Mouse (Mus musculus) adrenal gland, postnatal 25 days (tissue): ENCODE data around the gene Rps24. TPM values are rescaled to one million over a fixed set of nuclear protein-coding genes. Genes with fewer than 3 reads are reported as not detected.
A peak's percentile ranks its signal among the peaks of the same experiment; 100 is the strongest.
"Not testable (repeated sequence)": the region's sequence is repeated elsewhere in the genome, so short reads cannot be mapped to it uniquely, and the experiment has no call there.

Experiments used
- DNase-seq: peaks from one replicate; pipeline ENCODE4 v3.0.0; 2021; ENCODE audit warnings: mixed read lengths
- long read RNA-seq: library from polyadenylated mRNA; stranded (forward); transcript quantifications from one replicate; pipeline ENCODE4 v2.0.0, GENCODE M21; 2021
- total RNA-seq: library from RNA; stranded (reverse); gene quantifications from 2 replicates; pipeline ENCODE4 v1.2.3, GENCODE M21; 2021

Gene Rps24
- 1,410 and 1,697 TPM in 2 replicates for total RNA-seq
- long read RNA-seq, transcript Rps24-210 (5 exons, 1,613 nt), result major isoform, 22 of 101 reads
- long read RNA-seq, partial matches to known transcripts, result 37 of 101 reads
- long read RNA-seq, other reads (novel, unspliced or antisense), result 38 of 101 reads

- peak; percentile 87 for DNase-seq
These were observed at the start of gene Rps24, which contains the start of gene Polr3a for GRCm38 (mm10) chr14:24486773-24487227. Rps24 (plus strand) TSS chr14:24487125. Polr3a (minus strand) TSS chr14:24487058.

- not testable (repeated sequence) for DNase-seq
These were observed 43.4 kb upstream of the Rps24 start for GRCm38 (mm10) chr14:24443529-24443928.

DNA sequence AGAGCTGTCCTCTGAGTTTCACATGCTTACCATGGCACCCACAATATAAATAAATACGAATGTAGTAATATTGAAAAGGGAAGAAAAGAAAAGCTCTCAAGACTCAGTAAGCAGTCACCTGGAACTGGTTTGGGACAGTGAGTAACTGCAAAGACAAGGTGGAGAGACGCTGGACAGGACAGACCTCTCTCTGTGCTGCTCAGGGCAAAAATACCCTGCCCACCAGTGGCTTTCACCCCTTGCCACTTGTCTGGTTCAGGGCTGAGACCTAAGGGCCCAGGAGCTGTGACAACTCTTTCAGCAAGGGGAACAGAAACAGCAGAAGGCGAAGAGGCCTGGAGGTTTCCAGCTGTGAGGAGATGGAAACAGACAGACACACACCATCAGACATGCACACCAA is 28.7 kb upstream of the Rps24 start:
- no peak for DNase-seq

- DNase-seq, result peak; percentile 24
These were observed 18.1 kb upstream of the Rps24 start for GRCm38 (mm10) chr14:24468806-24469205.

DNA sequence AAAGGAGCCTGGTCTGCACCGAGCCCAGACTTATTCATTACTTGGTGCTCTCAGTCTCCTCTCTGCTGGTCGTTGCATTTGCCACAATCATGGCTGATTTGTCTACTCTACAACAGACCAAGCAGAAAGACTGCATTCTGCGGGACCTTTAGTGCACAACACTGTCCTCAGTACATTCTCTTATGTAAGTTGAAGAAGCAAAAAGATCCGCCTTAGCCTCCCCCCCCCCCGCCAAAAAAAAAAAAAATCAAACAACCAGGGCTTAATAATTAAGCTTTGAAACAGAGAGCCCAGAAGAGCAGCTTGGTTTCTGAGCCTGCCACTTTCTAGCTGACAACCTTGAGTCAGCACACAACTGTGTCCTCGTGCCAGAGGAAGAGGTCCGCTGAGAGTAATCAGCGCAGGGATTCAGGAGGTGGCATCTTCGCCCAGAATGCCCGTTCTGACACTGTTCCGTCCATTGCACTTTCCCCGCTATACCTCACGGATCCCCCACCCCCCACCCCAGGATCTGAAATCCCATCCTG is 621 bp upstream of the Rps24 start:
- DNase-seq, result no peak

DNA sequence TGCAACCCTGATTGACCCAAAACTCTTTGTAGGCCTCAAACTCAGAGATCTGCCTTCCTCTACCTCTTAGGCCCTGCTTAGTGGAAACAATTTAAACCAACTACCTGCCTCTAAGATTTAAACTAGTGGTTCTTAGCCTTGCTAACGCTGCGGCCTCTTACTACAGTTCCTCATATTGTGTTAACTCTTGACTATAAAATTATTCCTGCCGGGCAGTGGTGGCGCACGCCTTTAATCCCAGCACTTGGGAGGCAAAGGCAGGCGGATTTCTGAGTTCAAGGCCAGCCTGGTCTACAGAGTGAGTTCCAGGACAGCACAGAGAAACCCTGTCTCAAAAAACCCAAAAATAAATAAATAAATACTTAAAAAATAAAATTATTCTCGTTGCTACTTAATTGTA is 2.8 kb downstream of the Rps24 start:
- not testable (repeated sequence) for DNase-seq

- DNase-seq, result peak; percentile 96
These were observed 3.7 kb downstream of the Rps24 start for GRCm38 (mm10) chr14:24490468-24491265.

GRCm38 (mm10) chr14:24491266-24491981 is 4.5 kb downstream of the Rps24 start:
- DNase-seq, result no peak

- no peak for DNase-seq
These were observed 6.3 kb downstream of the Rps24 start for GRCm38 (mm10) chr14:24493256-24493655.

- DNase-seq, result no peak
These were observed 9.6 kb downstream of the Rps24 start for GRCm38 (mm10) chr14:24496507-24496906.

GRCm38 (mm10) chr14:24497443-24497842 is 10.5 kb downstream of the Rps24 start:
- DNase-seq, result no peak

- peak; percentile 34 for DNase-seq
These were observed 11.8 kb downstream of the Rps24 start for GRCm38 (mm10) chr14:24498561-24499255.

DNA sequence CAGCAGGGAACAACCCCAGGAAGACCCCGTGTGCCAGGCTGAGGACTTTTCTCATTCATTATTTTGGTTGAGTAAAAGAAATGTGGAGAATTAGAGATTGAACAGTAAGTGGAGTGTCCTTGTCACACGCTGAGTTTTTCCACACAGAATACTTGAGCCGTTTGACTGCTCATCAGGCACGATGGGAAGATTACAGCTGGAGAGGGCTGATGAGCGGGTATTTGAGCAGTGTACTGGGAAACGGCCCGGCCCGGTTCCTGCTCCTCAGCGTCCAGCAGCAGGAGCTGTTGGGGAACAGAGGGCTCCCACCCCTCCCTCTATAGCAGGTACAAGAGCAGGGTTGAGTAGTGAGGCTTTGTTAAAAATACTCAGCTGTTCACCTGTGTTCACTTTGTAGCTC is 12.6 kb downstream of the Rps24 start:
- no peak for DNase-seq

DNA sequence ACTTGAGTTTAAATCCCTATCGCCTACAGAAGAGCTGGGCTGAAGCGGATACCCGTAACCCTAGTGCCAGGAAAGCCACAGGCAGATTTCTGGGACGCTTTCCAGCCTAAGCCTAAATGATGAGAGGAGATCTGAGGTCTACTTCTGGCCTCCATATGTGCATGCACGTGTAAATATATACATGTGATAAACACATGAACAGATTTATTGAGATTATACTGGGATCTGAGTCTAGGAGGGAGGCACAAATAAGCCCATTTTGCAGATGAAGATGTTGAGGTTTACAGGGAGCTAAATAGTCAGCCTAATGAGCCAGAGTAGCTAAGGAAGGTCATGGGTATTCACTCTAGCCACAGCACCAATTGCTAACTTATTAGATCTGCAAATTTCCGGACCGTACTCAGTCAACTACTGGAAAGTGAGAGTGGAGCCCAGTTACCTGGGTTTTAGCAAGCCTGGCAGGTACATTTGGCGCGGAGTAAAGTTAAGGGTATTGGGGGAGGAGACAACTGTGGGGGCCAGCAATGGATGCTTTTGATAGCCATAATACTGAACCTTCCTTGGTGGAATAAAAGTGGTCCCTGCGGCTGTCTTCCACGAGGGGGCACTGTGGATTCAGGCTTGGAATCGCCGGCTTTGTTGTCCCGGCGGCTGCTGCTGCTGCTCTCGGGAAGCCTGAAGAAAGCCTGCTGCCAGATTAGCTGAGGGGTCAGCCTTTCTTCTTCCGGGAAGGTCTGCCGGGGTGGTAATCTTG is 13.3 kb downstream of the Rps24 start:
- DNase-seq, result peak; percentile 82

DNA sequence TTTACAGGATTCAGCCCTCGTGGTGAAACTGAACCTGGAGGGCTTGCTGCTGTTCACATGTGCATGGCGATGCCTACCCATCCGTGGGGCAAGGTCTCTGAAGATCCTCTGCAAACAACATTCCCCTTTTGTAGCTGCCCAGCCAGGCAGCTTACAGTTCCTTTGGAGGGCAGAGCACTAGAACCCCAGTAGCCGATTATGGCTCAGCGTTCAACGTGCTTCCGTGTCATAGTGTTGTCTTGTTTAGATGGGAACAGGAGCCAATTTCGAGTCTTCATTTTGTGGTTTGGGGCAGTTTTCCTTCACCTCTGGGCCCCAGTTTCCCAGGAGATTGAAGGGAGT is 13.9 kb downstream of the Rps24 start:
- DNase-seq, result no peak

DNA sequence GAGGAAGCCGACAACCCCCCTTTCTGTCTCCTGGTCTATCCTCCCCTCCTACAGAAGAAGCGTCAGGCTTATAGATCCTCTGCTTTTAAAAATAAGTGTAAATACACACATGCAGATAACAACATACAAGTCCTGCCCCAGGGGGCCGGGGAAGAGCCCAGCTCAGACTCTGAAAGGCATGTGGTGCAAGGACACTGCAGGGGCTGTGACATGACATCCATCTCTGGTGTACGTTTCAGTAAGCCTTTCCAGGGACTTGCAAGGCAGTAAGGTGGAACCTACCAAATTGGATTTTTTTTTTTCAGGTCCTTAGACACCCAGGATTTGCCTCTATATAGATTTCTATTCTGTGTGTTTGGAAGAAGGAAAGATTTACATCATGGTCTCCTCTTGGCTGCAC is 14.3 kb downstream of the Rps24 start:
- DNase-seq, result no peak

- no peak for DNase-seq
These were observed 20.6 kb downstream of the Rps24 start for GRCm38 (mm10) chr14:24507452-24508069.

DNA sequence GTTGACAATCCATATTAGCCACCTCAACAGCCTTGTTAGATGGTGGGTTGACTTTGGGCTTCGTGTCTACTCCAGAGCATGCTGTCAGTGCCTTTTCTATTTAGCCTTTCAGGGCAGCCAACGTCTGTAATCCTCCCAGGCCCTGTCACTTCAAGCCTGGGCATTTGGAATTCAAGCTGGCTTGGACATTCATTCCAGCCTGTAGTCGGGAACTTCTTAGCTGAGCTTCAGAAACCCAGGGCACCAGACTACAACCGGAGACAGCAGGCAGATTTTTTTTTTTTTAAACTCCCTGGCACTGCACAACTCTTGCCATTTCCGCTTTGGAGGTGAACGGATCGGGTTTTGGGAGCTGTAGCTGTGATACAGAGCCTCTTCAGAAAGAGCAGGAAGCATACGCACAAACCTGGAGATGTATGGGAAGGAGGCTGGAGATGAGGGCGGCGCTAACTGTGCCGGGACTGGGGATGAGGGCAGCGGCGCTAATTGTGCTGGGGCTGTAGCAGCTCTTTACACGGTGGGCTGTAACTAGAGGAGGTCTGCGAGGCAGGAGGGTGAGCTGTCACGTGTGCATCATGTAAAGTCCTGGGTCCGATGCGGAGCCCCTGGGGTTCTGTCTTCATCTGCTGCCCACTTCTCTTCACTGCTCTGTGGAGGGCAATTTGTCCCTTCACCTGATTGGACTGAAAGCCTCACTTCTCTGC is 21.3 kb downstream of the Rps24 start:
- DNase-seq, result no peak

DNA sequence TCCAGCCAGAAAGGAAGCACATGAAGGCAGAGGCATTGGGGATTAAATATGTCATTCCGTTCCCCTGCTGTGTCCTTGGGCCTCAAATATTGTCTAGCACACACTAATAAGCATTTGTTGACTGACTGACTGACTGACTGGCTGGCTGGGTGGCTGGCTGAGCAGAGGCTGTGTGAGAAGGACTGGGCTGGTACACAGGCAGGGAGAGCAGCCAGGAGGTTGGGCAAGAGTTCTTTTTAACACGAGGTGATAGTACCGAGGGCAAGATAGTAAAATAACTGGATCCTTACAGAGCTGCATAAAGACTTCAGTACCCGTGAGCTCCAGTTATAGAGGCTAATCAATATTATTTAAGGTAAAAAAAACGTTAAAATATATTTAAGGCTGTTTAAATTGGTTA is 22.6 kb downstream of the Rps24 start:
- DNase-seq, result peak; percentile 16

DNA sequence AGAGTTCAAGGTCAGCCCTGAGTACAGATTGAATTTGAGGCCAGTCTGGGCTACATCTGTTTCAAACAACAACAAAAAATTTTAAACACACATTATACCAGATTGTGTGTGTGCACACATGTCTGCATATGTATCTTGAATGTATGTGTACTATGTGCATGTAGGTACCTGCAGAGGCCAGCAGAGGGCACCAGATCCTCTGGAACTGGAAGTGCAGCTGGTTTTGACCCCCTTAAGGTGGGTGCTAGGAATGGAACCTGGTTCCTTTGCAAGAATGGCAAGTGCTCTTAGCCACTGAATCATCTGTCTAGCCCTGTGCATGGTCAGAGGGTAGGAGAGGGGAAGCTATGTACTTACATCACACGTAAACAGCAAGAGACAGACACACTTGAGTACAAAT is 23.3 kb downstream of the Rps24 start:
- DNase-seq, result no peak

- no peak for DNase-seq
These were observed 23.8 kb downstream of the Rps24 start for GRCm38 (mm10) chr14:24510679-24511078.
